Mouse (Mus musculus) left cerebral cortex, postnatal 25 days (tissue): ENCODE results near the gene Bmp2k. TPM values are rescaled to one million over a fixed set of nuclear protein-coding genes. Genes with fewer than 3 reads are reported as not detected.

ENCODE experiments used
- DNase-seq, 2 experiments: peaks; one replicate each; pipeline ENCODE4 v3.0.0; 2022; ENCODE audit warnings: low spot score in 2 of 2, mixed read lengths in 1 of 2
- intact Hi-C: fragments of 180-260 bp; cut with DNase I; formaldehyde crosslinking; loops from one replicate; pipeline ENCODE4 v1.15.1; 2025
- total RNA-seq, 2 experiments: library from RNA; stranded (reverse); gene quantifications; 2 replicates each; pipeline ENCODE4 v1.2.3; 2021

Bmp2k gene
- total RNA-seq: 10 to 100 TPM; 12.7 to 13.2 TPM

DNA sequence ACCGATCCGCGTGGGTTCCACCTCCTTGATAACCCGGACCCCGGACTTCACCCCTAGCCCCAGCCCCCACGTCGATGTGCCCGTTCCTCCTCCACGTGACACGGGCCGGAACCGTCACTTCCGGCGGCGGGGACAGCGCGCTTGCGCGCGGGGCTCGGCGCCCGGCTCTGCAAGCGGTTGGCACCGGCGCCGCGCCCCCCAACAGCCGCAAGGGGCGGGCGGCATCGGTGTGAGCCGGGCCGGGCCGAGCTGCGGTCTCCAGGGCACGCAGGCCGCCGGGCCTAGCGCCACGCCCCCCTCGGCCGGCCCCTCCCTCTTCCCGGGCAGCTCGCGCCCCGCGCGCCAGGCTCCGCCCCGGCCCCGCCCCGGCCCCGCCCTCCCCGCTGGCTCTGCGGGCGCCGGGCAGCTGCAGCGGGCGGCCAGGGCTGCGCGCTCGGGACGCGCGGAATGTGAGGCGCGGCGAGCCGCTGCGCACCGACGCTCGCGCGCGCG lies at the start of gene Bmp2k:
TSS of gene Bmp2k (plus strand) at position 380 of the 492 bp plus-strand sequence.
- intact Hi-C loops: loop anchor here (2.0 kb wide), 1 partner anchor 83 kb away; no protein-coding TSS in a partner anchor
- DNase-seq: peak; percentile 88 to 90

DNA sequence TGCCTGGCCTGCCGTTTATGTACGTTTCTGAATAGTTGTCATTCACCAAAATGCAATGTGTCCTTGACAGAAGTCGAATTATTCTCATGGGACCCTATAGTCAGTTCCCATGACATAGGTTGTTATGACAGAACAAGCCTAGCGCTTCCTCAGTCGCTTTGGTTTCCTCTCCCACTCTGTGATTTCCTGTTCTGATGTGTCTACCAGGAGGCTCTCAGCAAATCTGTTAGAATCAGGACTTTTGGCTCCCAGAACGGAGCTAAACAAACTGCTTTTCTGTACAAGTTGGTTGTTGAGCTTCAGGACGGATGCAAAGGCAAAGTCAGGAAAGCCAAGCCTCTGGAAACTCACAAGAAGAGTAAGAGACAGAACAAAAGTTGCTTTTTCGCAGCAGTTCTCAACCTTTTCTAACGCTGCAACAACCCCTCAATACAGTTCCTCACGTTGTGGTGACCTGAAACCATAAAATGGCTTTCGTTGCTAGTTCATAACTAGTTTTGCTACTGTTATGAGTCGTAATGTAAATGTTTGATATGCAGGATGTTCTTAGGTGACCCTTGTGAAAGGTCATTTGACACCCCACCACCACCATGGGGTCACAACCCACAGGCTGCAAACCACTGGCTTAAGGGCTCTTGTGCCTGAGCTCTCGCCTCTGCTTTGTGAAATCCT lies 48.5 kb upstream of the Bmp2k start:
- intact Hi-C loops: no loop called here
- no peak for DNase-seq

DNA sequence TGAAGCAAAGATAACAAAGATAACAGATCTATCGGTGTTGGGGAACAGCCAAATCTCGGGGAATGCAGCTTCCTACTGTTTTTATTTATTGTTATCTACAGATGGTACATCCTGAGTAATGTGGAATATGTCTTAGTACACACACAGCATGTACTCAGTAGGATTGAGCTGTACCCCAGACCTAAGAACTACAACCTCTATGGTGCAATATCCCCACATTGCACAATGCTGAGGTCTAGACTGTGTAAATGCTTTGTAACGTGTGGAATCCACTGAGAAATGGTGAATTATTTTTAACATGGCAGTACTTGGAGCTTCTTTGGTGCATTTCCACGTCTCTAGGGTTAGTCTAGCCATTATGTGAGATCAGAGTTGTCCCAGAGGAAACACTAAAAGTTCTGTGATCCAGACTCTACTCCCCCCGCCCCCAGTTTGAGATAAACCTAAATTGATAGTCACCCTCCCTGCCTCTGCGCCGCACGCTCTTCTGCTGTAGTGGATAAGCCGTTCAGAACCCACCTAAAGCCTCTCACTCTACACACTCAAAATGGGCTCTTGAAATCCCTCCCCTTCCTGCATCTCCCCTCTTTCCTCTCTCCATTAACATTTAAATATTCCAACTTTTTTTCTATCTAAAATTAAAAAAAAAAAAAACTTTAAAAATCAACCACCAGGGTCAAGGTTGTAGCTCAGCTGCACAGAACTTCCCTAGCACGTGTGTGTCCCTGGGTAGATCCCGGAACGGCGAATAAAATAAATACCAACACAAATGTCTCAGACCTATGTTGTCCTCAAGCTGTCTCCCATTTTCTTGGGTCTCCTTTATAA lies 47.4 kb upstream of the Bmp2k start:
- intact Hi-C loops: no loop called here
- no peak for DNase-seq

DNA sequence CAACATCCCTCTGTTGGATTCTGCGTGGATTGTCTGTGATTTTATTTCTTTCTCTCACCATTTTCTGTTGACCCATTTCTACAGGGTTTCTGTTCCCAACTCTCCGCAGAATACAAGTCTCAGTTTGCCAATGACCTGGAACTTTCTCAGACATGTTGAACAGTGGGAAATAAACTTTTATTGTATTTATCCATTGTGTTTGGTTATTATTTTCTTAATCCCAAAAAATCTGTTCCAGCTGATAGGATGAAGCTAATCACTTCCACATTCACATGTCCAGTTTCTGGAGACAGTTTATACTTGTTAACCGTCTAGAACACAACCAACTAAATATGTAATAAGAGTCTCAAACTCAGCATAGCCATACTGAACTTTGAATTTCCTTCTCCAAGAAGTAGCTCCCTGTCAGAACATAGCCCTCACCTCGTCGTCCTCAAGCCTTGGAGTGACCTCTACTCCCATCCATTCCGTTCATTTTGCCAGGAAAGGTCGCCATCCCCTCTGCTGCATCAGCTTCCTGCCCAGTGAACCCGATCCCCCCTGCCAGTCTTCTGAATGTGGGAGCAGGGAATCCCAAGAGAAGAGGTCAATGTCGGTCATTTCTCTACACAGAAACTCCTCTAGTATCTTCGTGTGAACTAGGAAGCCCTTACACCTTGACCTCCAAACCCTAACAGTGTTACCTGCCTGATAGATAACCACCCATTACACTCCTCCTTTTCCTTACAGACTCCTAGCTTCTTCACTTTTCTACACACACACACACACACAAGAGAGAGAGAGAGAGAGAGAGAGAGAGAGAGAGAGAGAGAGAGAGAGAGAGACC lies 46.6 kb upstream of the Bmp2k start:
- intact Hi-C loops: no loop called here
- no peak for DNase-seq

DNA sequence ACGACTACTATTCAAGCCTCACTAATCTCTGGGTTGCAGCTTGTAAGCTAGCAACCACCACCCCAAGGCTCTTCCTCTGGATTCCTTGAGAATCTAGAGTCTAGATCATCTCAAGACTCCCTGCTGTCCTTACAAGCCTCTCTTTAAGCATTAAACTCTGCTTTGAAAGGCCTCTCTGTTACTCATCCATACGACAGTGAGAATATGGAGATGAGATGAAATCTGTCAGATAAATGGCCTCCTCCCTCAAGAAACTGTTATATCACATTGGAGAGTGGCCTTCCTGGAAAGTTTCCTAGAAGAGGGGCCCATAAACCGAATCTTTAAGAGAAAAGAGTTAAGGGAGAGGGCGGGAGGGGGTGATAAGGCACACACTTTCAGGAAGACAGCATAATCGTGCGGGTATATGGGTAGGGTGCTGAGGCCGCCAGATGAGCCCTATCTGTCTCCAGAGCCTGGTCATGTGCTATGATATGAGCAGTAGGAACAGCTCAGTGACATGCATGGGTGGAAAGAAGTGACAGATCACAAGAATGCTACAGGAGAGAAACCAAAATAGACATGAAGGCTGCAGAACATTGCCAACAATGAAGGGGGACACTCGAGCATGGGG lies 45.9 kb upstream of the Bmp2k start:
- intact Hi-C loops: no loop called here
- no peak for DNase-seq

DNA sequence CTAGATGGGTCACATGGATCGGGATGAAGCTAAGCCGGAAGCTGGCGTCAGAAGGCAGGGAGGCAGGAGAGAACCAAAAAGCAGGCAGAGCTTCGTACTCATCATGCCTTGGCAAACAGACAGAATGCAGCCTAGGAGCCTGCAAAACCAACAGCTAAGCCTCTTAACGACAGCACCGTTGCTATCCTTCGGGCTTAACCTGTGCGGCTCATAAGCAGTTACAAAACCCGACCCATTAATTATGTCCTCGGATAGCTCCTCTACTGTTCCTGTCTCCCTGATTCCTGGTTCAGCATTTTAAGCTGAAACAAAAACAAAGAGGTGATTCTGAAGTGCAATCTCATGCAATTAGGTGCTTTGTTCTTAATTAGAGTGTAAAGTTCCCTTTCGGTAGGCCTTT lies 43.4 kb upstream of the Bmp2k start:
- intact Hi-C loops: no loop called here
- no peak for DNase-seq

DNA sequence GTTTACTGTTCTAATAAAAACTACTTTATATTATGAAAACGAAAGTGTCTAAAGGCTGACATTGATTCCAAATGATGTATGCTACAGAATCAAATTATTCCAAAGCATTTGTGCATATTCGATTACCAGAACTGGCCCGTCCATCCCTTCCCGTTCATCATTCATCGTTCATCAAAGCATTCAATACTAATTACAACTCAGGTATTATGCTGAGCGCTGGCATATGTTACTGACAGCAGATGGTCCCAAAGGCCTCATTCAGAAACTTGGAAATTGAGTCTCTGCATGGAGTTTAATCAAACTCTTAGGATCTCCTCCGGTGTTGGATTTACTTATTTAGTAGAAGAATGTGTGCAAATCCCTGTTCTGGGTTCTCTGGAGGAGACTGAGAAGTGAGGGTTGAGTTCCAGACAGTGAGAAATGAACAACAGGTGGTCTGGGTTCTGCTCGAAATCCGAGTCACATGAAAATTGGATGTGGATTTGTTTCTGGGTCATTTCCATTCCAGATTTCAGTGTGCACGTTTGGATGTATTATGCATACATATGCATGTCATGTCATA lies 42.9 kb upstream of the Bmp2k start:
- intact Hi-C loops: no loop called here
- no peak for DNase-seq

DNA sequence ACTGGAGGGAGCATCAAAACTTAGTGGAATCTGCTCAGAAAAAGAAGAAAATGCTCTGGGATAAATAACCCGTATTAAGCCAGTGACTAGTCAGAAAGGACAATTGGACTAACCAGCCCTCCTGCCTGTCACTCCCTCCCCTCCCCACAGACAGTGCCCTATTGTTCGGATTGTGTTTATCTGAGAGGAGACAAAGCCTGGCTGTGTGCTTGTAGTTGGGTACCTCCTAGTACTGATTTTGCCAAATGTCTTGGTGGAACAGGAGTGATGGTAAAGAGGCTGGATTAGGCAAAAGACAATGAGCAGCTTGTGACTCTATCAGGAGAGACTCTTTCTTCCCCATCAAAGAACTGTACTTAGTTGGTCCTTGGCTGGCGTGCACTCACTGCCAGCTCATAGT lies 40.6 kb upstream of the Bmp2k start:
- intact Hi-C loops: no loop called here
- no peak for DNase-seq

DNA sequence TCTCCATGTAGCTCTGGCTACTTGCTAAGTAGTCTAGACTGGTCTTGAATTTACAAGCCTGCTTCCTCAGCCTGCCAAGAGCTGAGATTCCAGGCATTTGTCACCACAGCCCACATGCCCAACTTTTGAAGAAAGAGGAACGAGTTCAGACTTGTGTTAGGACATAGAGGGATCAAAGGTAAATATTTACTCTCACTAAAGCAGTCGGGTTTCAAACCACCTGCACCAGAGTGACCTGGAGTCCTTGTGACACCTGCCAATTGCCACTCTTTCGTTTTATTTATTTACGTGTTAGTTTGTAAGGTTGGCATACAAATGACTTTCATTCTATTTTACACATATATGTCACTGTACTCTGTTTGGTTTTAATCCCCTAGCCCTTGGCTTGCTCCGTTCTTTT lies 36.4 kb upstream of the Bmp2k start:
- DNase-seq: no peak
- intact Hi-C loops: no loop called here

DNA sequence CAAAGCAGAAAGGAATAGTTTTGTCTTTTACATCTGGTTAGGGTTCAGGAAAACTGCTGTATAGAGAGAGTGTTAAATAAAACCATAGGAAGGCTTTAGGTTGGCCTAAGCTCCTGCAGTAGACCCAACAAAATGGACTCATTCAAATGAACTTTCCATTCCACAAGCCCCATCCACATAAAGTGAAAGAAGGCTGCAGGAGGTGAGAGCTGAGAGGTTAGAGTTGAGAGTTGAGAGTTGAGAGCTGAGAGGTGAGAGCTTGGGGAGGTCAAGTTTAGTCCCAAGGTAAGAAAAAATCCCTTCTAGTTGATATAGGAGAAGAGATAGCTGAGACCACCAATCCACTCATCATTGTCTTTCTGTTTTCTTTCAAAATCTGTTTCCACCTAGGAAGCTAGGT lies 35.6 kb upstream of the Bmp2k start:
- DNase-seq: no peak
- intact Hi-C loops: no loop called here

DNA sequence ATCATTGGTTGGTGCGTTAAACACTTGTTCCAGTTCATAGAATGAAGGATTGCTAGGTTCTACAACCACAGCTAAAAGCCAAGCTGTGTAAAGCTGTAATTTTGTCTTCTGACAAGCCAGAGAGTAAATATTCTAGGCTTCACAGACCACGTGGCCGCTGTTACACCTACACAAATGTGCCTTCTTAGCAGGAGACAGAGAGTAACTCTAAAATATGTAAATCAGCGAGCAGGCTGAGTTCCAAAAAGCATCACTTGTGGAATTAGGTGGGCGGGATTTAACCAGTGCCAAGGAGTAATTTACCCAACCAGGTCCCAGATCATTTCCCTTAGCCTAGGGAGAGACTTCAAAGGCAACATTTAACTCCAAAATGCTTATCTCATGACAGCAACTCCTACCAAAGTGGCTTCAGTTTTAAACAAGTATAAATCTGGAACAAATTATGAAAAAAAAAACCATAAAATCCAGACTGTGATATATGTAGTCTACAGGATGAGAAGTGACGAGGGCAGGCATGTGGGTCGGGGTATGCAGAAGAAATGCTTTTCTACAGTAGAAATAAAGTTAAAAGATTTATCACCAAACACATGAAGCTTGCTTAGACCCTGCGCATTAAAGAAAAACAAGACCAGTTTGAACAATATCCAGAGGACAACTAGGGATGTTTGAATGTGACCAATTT lies 35.1 kb upstream of the Bmp2k start:
- intact Hi-C loops: no loop called here
- DNase-seq: peak; percentile 68 to 89

DNA sequence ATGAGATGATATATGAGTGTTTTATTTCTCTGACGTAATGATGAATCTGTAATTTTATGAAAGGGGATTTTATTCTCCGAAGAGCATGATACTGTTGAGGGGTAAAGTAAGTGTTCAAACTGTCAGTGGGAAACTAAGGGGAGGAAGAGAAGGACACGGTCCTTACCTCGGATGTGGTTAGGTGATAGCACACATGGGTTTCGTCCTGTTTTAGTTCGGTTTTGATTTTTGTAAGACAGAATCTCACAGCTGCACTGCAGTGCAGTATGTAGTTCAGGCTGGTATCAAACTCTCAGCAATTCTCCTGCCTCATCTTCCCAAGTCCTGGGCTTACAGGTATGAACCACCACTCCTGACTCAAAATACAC lies 34.6 kb upstream of the Bmp2k start:
- no peak for DNase-seq
- intact Hi-C loops: no loop called here

DNA sequence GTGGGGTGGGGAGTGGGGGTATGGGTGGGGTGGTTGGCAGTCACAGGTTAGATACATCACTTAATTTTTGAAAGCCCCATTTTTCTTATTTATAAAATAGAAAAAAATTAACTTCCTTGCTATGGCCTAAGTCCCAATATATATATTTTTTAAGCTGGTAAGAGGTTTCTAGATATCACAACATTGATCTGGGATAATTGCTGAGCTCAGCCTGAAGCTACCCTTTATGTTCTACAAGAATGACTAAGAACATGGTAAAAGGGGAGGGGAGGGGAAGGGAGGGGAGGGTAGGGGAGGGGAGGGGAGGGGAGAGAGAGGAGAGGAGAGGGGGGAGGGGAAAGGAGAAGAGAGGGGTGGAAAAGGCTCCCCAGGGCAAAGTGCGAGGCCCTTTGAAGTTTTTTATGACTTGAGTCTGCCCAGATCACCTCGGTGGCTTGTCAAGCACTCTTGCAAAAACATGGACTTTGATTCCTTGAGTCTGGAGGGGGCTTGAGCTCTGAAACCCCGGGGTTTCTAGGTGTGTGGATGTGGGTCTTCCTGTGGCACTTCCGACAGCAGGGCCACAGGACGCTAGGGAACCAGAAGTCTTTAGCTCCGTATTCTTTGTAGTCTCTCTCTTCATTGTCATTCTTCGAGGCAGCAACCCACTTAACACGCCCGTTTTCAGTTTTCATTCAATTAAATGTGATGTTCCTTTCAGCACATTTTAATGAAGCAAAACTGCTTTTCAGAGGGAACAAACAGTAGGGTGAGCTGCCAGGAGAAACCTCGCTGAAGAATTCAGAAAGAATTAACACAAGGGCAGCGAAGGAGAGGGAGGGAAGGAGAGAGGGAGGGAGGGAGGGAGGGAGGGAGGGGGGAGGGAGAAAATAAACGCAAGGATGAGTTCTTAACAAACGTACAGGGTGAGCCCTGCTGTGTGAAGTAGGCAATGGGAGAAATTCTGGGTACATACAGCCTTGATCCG lies 33.1 kb upstream of the Bmp2k start:
- intact Hi-C loops: no loop called here
- peak in 1 of 2 experiments; percentile 57 for DNase-seq

DNA sequence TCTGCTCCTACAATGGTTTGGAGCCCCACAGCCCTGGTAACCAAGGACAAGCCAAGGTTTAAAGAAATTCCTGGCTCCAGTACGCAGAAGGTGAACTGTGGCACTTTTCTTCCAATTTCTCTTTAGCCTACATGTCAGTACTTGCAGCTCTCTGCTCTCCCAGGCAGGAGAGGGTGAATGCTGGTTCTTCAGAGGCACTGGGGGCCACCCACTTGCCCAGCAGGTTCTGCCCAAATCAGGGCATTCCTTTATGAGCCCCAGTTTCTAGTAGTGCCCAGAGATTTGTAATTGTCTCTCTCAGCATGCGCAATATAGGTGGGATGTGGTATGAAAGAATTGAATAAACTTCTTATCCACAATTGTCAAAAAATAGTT lies 32.5 kb upstream of the Bmp2k start:
- DNase-seq: no peak
- intact Hi-C loops: no loop called here

DNA sequence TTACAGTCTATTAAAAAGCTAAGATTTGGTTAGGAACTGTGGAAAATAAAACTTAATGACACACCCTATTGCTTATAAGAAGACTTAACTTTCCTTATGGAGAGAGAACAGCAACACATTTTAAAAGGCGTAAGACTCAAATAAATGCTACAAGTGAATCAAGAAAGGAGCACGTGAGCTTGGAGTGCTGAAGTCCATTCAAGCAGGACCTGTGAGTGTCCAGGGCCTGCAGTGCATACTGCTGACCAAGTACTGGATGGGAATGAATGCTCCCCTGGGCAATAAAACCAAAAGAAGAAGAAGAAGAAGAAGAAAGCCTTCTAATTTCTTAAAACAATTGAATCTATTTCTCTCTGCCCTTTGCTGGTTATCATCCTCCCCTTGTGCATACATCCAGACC lies 32.0 kb upstream of the Bmp2k start:
- no peak for DNase-seq
- intact Hi-C loops: no loop called here

DNA sequence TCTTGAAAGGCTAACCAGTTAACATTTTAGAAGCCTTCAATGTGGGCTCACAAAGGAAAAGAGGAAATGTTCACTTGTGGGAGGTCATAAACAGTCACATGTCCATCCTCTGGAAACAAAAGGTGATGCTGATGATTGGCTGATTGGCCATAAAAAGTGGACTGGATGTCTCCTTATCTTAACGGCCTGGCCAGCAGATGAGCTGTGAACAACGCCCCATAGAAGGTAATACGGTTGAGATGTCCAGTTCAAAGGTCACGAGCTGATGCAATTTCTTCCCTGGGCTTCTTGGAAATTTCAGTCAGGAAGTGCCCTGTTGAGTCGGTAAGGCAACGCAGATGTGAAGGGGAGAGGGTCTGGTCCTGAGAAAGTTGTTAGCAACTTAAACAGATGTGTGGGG lies 28.9 kb upstream of the Bmp2k start:
- intact Hi-C loops: no loop called here

DNA sequence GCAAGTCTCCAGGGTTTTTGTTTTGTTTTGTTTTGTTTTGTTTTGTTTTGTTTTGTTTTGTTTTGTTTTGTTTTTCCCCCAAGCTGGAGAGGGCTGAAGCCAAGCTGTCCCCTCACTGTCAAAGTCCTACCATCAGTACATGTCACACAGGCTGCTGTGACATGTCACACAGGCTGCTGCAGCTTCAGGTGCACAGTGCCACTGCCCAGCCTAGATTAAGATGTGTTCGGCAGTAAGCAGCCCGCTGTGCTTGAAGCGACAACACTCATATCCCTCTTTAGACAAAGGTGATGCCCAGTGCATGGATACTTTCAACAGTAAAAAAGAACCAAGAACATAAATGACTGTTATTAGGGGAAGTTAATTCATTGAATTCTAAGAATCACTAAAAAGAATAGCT lies 28.5 kb upstream of the Bmp2k start:
- no peak for DNase-seq
- intact Hi-C loops: no loop called here

More for the DNA sequence above, 28.9 kb upstream of the Bmp2k start:
- no peak for DNase-seq
